Comparison of ENCODE assay signal across 22 mouse cellular contexts in genomic region chr9:39909939-39910338, GRCm38 (mm10). TPM values are rescaled to one million over a fixed set of nuclear protein-coding genes. Genes with fewer than 3 reads are reported as not detected.
"Had no signal": no experiment of that assay in that cellular context is flagged by ENCODE, and none has a peak within 500 bp of the region (broad histone marks: within the 10 kb centered on the region; RNA-seq: fewer than 3 reads in every experiment).

No protein-coding gene starts in this region.

- H3K27me3 ChIP-seq: limb, embryonic 13.5 days; liver, embryonic 15.5 days; megakaryocyte, embryonic 14.5 days; midbrain, embryonic 15.5 days had no signal

- H3K36me3 ChIP-seq: limb, embryonic 13.5 days; liver, embryonic 15.5 days; midbrain, embryonic 15.5 days had no signal

- H3K9me3 ChIP-seq: limb, embryonic 13.5 days; liver, embryonic 15.5 days; megakaryocyte, embryonic 14.5 days; midbrain, embryonic 15.5 days had no signal

- DNase-seq: kidney, adult 11 months; kidney, adult 9 months; kidney, postnatal 36 days; layer of hippocampus, adult 9-11 months; layer of hippocampus, postnatal 36 days; left cerebral cortex, postnatal 4 days; lung, embryonic 14.5 days; lung, postnatal 10 days; right cerebral cortex, adult 18-20 months; right cerebral cortex, postnatal 25 days; thymus, postnatal 14 days had no signal

- H3K27ac ChIP-seq: kidney, postnatal 0 days; limb, embryonic 13.5 days; liver, embryonic 15.5 days; midbrain, embryonic 15.5 days; stomach, postnatal 0 days had no signal

- ATAC-seq: midbrain, embryonic 15.5 days had no signal

- H3K4me1 ChIP-seq: limb, embryonic 13.5 days; liver, embryonic 15.5 days; midbrain, embryonic 15.5 days had no signal

- H3K4me3 ChIP-seq: limb, embryonic 13.5 days; liver, embryonic 15.5 days; megakaryocyte, embryonic 14.5 days; midbrain, embryonic 15.5 days had no signal

RNA-seq across cellular contexts. Expression of gene Olfr229, which starts 2.8 kb away (rescaled TPM):
- total RNA-seq: layer of hippocampus, adult 18-20 months; layer of hippocampus, postnatal 36 days; left cerebral cortex, postnatal 4 days; liver, adult 2 months had no signal
- polyA plus RNA-seq: kidney, postnatal 0 days; limb, embryonic 13.5 days; liver, adult 2 months; liver, embryonic 15.5 days; lung, embryonic 14.5 days; midbrain, embryonic 11.5 days; midbrain, embryonic 15.5 days; neural tube, embryonic 14.5 days; small intestine, adult 2 months; stomach, postnatal 0 days had no signal

RNA-seq across cellular contexts. Expression of gene Olfr974, which starts 27.4 kb away (rescaled TPM):
- total RNA-seq: layer of hippocampus, adult 18-20 months; layer of hippocampus, postnatal 36 days; left cerebral cortex, postnatal 4 days; liver, adult 2 months had no signal
- polyA plus RNA-seq: kidney, postnatal 0 days; limb, embryonic 13.5 days; liver, adult 2 months; liver, embryonic 15.5 days; lung, embryonic 14.5 days; midbrain, embryonic 11.5 days; midbrain, embryonic 15.5 days; neural tube, embryonic 14.5 days; small intestine, adult 2 months; stomach, postnatal 0 days had no signal

RNA-seq across cellular contexts. Expression of gene Olfr975, which starts 41.9 kb away (rescaled TPM):
- total RNA-seq: layer of hippocampus, adult 18-20 months; layer of hippocampus, postnatal 36 days; liver, adult 2 months had no signal
- polyA plus RNA-seq: kidney, postnatal 0 days; limb, embryonic 13.5 days; liver, adult 2 months; liver, embryonic 15.5 days; lung, embryonic 14.5 days; midbrain, embryonic 11.5 days; midbrain, embryonic 15.5 days; neural tube, embryonic 14.5 days; small intestine, adult 2 months; stomach, postnatal 0 days had no signal

RNA-seq across cellular contexts. Expression of gene Olfr972, which starts 43.7 kb away (rescaled TPM):
- total RNA-seq: layer of hippocampus, adult 18-20 months; layer of hippocampus, postnatal 36 days; left cerebral cortex, postnatal 4 days; liver, adult 2 months had no signal
- polyA plus RNA-seq: kidney, postnatal 0 days; limb, embryonic 13.5 days; liver, adult 2 months; liver, embryonic 15.5 days; lung, embryonic 14.5 days; midbrain, embryonic 11.5 days; midbrain, embryonic 15.5 days; neural tube, embryonic 14.5 days; small intestine, adult 2 months; stomach, postnatal 0 days had no signal

RNA-seq across cellular contexts. Expression of gene Olfr976, which starts 51.0 kb away (rescaled TPM):
- total RNA-seq: layer of hippocampus, adult 18-20 months; layer of hippocampus, postnatal 36 days; left cerebral cortex, postnatal 4 days; liver, adult 2 months had no signal
- polyA plus RNA-seq: kidney, postnatal 0 days; limb, embryonic 13.5 days; liver, adult 2 months; liver, embryonic 15.5 days; lung, embryonic 14.5 days; midbrain, embryonic 11.5 days; midbrain, embryonic 15.5 days; neural tube, embryonic 14.5 days; small intestine, adult 2 months; stomach, postnatal 0 days had no signal
